Mouse (Mus musculus) adrenal gland, postnatal 10 days (tissue): ENCODE results near the gene Mex3b. TPM values are rescaled to one million over a fixed set of nuclear protein-coding genes. Genes with fewer than 3 reads are reported as not detected.

Source experiments
- DNase-seq: peaks from one replicate; pipeline ENCODE4 v3.0.0; 2021; ENCODE audit warnings: mixed read lengths
- total RNA-seq, 2 experiments: library from RNA; stranded (reverse); gene quantifications; 2 replicates each; pipeline ENCODE4 v1.2.3; 2021

The Mex3b gene
- total RNA-seq, 2 experiments from 2014 or later = 4.6 to 7.7 TPM

DNA sequence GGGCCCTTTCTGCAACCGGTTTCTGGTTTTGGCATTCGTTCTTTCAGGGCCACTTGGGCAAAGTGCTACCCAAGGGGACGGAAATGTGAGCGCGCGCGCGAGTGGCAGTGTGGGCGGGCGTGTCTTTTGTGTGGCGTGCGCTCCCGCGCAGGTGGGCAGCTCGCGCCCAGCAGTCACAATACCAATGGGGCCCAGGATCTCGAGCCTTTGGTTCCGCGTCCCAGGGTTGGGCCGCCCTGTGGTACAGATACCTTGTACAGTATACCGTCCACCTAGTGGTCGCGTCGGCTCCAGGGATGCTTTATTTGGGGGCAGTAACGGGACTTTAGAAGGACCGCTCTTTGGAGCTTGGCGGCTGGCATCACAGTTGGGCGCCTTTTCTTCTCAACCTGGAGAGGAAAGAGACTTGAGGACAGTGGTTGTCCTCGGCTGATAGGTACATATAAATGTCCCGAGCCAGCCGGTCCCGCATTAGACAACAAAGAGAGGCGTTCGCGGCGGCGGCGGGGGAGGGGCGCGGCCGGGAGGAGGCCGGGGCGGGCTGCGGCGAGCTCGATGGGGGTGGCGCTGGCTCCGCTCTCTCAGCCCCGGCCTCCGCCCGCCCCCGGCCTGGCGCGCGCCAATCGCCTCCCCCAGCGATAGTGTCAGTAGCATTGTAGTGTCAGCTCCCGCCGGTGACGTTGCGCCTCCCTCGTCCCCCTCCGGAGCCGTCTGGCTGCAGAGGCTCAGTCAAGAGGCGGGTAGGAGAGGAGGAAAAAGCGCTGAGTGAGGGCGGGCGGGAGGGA, 455 bp upstream of the Mex3b start:
- DNase-seq = peak; percentile 95

DNA sequence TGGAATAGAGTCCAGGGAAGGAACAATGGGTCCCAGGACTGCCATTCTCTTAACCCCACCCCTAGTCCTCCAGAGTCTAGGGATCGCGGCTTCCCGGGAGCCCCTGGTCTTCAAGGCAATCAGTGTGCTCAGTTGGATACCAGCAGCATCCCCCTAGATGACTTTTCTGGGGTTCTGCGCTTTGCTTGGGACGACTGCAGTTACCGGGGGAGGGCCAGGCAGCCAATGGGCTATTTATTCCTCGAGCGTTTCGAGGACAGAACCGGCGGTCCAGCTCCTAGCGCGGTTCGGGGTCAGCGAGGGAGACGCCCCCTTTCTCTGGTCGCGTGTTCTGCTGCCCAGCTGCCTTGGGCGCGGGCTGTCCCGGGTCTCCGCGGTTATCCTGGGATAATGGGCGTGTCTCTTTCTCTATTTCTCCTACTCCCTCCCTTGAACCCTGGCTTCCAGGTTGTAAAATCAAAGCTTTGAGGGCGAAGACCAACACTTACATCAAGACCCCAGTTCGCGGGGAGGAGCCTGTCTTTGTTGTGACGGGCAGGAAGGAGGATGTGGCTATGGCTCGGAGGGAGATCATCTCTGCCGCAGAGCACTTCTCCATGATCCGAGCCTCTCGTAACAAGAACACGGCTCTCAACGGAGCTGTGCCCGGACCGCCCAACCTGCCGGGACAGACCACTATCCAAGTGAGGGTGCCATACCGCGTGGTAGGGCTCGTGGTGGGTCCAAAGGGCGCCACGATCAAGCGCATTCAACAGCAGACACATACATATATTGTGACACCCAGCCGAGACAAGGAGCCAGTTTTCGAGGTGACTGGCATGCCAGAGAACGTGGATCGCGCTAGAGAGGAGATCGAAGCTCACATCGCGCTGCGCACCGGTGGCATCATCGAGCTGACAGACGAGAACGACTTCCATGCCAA, 1.4 kb downstream of the Mex3b start:
- DNase-seq = peak; percentile 29

- DNase-seq = peak; percentile 64
Observed at GRCm38 (mm10) chr7:82869231-82870147, 2.4 kb downstream of the Mex3b start.

DNA sequence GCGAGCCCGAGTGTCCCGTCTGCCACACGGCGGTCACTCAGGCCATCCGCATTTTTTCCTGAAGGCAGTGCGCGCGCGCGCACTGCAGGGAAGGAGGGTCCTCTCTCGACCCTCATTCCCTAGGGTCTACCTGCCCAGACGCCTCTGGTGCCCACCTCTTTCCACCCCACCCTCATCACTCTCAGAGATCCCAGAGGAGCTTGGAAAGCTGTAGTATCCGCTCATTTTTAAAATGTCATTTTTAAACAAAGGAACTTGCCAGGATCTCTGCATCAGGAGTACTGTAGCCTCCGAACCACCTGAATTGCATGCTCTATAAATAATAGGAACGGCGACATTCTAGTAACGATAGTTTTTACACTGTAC, 3.0 kb downstream of the Mex3b start:
- DNase-seq = no peak

DNA sequence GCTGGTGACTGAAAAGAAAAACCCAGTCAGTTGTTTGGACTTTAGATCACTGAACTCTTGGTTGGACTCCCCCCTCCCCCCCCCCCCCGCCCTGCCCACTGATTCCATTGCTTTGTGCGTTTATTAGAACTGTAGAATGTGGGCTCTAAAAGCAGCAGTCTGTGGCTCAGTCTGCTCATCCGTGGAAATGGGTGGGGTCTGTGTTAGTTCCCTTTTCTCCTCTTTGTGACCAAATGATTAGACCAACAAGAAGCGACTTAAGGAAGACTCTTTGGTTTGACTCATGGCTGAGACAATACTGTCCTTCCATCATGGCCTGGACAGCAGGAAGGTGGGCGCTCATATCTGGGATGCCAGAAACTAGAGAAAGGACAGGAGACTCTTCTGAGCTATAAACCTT, 9.4 kb downstream of the Mex3b start:
- DNase-seq = no peak

DNA sequence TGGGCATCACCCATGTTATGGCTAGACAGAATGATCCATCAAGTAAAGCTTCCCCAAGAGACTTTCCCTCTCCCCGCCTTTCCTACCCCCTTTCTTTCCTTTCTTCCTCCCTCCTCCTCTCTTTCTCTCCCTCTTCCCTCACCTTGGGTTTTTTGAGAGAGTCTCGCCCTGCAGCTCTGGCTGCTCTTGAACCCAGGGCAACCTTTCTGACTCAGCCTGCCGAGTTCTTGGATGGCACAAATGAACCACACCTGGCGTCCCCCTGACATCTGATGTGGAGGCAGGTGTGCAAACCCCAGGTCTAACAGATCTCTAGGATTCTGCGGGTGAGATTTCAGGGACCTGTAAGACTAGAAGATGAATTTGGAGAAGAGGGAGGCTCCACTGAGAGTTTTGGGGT, 12.9 kb downstream of the Mex3b start:
- DNase-seq = no peak

DNA sequence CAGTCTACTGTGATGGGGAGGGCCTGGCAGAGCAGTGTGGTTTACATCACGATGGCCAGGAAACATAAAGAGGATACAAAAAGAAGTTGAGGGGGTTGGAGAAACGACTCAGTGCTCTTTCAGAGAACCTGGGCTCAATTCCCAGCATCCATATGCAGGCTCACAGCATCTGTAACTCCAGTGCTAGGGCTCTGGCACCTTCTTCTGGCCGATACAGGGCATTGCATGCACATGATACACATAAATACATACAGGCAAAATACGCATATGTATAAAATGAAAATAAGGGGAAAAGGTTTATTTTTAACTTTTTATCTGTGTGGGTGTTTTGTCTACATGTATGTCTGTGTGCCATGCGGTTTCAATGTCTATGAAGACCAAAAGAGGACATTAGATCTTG, 13.6 kb downstream of the Mex3b start:
- DNase-seq = no peak

DNA sequence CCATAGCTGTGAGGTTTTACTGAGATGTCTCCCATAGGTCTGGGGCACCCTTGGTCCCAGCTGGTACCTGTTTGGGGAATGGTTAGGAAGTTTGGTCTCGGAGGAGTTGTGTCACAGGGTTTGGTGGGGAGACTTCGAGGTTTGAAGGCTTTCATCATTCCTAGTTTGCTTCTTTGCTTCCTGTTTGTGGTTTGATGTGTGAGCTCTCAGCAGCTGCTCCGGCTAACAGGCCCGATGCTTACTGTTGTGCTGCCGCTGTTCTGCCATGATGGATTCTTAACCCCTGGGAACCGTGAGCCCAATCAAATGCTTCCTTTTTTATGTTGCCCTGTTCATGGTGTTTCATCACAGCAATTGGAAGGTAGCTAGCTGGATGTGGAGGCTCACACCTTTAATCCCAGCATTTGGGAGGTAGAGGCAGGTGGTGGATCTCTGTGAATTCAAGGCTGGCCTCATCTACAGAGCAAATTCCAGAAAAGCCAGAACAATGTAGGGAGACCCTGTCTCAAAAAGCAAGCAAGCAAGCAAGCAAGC, 23.3 kb downstream of the Mex3b start:
- no peak for DNase-seq

DNA sequence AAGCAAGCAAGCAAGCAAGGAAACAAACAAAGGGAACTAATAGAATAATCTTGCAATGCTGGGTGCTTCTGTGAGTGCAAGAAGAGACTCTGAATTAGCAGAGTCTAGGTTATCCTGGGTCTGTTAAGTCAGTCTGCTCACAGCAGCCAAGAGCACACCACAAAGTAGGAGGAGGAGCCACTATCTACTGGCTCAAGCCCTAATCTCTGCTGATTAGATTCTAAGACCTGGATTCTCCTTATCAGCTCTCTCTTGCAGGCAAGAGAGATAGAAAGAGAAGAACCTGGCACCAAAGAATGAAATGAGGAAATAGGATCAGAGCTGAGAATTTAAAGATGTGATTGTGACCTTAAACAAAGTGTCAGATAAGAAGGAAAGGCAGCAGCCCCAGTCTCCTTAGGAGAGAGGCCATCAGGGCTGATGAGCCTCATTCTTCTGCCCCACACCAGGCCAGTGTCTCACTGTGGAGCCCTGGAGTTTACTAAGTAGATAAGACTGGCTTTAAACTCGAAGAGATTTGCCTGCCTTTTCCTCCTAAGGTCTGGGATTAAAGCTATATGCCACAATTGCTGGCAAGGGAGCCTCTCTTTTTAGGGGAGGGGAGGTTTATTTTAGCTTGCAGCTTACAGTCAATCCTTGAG, 23.9 kb downstream of the Mex3b start:
- no peak for DNase-seq

DNA sequence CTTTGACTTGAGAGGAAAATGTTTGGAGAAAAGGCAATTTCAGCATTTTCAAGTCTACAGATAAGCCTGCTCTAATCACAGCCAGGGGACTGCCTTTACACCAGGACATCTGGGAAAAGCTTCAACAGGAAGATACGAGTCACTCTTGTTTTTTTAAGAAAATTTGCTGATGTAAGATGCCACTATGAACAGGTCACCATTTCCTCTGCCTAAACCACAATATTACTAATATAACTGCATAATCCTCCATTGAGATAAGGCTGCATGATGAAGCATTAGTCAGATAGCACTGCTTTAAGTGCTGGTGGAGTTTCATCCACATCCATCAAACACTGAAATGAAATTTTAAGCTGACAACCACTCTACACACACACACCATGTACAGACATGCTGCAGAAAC, 27.2 kb downstream of the Mex3b start:
- DNase-seq = no peak

DNA sequence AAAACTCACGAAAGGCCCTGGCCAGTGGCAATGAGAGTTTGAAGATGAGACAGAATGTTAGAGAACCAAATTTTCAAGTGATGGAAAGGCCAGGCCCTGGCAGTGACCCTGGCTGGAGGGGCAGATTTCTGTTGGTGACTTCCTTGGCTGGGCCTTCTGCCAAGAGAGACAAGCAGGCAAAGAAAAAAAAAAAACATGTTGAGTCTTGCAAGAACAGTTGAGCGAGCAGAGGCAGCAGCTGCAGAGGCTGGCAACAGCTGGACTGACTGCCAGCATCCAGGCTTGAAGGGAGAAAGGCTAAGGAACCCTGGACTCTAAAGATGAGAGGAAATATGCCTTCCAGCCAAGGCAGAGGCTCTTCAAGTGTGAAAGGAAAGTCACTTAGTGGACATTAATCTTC, 28.5 kb downstream of the Mex3b start:
- peak; percentile 17 for DNase-seq

DNA sequence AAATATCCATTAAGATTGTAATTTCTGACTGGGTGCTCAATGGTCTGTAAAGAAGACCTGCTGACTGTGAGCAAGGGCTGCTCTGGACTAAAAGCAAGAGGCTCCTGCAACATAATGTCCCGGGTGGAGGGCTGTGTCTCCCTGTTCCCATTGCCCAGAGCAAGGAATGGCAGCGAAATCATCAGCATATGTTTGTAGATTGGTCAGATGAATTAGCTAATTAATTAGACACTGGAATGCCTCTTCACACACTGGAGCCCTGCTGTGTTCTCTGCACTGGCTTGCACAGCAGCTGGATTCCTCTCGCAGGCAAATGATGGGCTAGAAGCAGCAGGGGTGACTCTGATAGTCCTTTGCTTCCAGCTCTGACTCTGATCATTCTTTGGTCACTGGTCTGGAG, 29.6 kb downstream of the Mex3b start:
- DNase-seq = no peak

DNA sequence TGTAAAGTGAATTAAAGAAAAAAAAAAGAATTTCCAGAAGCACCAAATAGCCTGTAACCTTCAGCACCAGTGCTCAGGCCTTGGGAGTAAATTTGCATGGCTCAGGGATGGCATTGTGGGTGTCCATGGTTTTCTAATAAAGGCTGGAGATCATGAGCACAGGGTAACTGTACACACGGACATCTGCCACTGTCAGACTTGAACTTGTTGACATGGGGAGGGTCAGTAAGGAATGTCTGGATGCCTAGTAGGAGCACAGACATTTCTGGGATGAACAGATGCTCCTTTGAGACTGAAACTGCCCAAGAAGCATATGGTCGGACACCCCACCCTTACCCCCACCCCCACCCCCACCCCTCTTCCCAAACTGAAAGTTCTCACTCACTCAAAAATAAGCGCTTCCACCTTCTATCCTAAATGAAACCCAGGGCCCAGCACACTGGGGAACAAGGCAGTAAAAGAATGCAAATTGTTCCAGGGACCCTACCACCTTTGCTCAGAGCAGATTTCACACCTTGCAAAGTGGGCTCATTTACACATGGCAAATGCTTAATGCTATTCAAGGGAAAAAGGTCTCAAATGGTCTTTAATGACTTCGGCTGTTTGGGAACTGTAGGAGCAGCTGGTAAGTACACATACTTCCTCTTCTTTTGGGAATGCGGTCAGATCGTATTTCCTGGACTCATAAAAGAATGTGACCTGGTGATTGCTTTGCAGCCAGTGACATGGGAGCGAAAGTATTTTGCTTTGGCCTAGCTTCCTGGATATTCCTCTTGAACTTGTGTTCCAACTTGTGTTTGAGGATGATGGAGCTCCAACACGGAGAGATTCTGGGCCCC, 32.5 kb downstream of the Mex3b start:
- no peak for DNase-seq

GRCm38 (mm10) chr7:82903006-82903405, 35.9 kb downstream of the Mex3b start:
- DNase-seq = no peak

DNA sequence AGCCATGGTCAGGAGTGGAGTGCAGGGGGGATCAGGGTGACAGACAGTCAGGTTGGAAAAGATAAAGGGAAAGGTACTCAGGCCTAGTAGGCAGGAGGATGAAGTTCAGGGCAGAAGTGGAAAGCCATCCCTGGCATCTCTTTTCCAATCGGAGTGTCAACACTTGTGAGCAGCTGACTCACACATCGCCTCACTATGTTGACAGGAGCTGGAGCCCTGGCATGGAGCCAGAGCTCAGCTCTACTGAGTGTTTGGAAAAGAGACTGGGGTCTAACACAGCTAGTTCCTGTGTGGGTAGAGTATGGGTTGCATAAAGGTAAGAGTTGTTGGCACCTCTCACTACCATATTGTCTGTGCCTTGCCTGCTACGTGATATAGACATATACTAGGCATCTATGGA, 38.4 kb downstream of the Mex3b start:
- peak; percentile 13 for DNase-seq

GRCm38 (mm10) chr7:82907081-82907480, 39.9 kb downstream of the Mex3b start:
- DNase-seq = no peak

- no peak for DNase-seq
Observed at GRCm38 (mm10) chr7:82910536-82911384, 43.6 kb downstream of the Mex3b start.

GRCm38 (mm10) chr7:82911501-82911900, 44.4 kb downstream of the Mex3b start:
- no peak for DNase-seq

- DNase-seq = no peak
Observed at GRCm38 (mm10) chr7:82914297-82914696, 47.2 kb downstream of the Mex3b start.
